Mouse (Mus musculus) heart, adult 2 months (tissue): ENCODE results near the gene Tgds.

Experiments
- CTCF ChIP-seq: fragments of 200-600 bp; IDR thresholded peaks from 2 replicates; pipeline ENCODE4 v1.8.1; 2022; ENCODE audit warnings: antibody characterized with exemption, mild to moderate bottlenecking, moderate library complexity
- EP300 ChIP-seq: fragments of 200-500 bp; IDR thresholded peaks from 2 replicates; pipeline ENCODE4 v1.6.1; 2011; ENCODE audit warnings: low read depth, low read length, control low read depth; ENCODE audit not compliant: insufficient read depth

- TF ChIP-seq CTCF, result peak; percentile 25; the same call in 1 of the 2 replicates
- no peak for TF ChIP-seq EP300
Observed at GRCm38 (mm10) chr14:118173590-118174203, 41.1 kb upstream of the Tgds start.
